Mouse (Mus musculus) olfactory bulb, adult 2 months (tissue): Measurements from ENCODE around the gene Chek2.

ENCODE experiments used
- CTCF ChIP-seq: fragments of 200-500 bp; IDR thresholded peaks from 2 replicates; pipeline ENCODE4 v1.5.1; 2012; ENCODE audit warnings: low read depth, mild to moderate bottlenecking, low read length, moderate library complexity; ENCODE audit not compliant: insufficient read depth
- POLR2A ChIP-seq: fragments of 200-500 bp; IDR thresholded peaks from 2 replicates; pipeline ENCODE4 v1.6.1; 2012; ENCODE audit warnings: mild to moderate bottlenecking, low read depth, low read length, moderate library complexity; ENCODE audit not compliant: insufficient read depth

GRCm38 (mm10) chr5:110806676-110807075 lies 33.1 kb upstream of the Chek2 start:
- no peak for TF ChIP-seq CTCF
- no peak for TF ChIP-seq POLR2A
